Mouse (Mus musculus): Measurements from ENCODE around the gene Gm8122. TPM values are rescaled to one million over a fixed set of nuclear protein-coding genes. Genes with fewer than 3 reads are reported as not detected.
"Not testable (repeated sequence)": the region's sequence is repeated elsewhere in the genome, so short reads cannot be mapped to it uniquely, and the experiment has no call there.

Gene Gm8122
- total RNA-seq (2022) = not detected

- not testable (repeated sequence) for DNase-seq (ENCODE audit: low spot score in 2 of 2)
Observed at GRCm38 (mm10) chr14:43235204-43235603, at the start of gene Gm8122. Gm8122 (minus strand) TSS chr14:43235304.

- DNase-seq (ENCODE audit: low spot score in 2 of 2) = peak in 1 of 2 experiments; percentile 18
Observed at GRCm38 (mm10) chr14:43278681-43279080, 43.6 kb upstream of the Gm8122 start.

GRCm38 (mm10) chr14:43278146-43278545, 43.0 kb upstream of the Gm8122 start:
- peak in 1 of 2 experiments; percentile 24 for DNase-seq (ENCODE audit: low spot score in 2 of 2)

- peak in 1 of 2 experiments; percentile 9 for DNase-seq (ENCODE audit: low spot score in 2 of 2)
Observed at GRCm38 (mm10) chr14:43277468-43277867, 42.4 kb upstream of the Gm8122 start.

GRCm38 (mm10) chr14:43275752-43276151, 40.6 kb upstream of the Gm8122 start:
- not testable (repeated sequence) for DNase-seq (ENCODE audit: low spot score in 2 of 2)

- DNase-seq (ENCODE audit: low spot score in 2 of 2) = peak in 1 of 2 experiments; percentile 39
Observed at GRCm38 (mm10) chr14:43274986-43275511, 39.9 kb upstream of the Gm8122 start, which contains the start of gene Gm9732. Gm9732 (plus strand) TSS chr14:43275036.

- DNase-seq (ENCODE audit: low spot score in 2 of 2) = not testable (repeated sequence)
Observed at GRCm38 (mm10) chr14:43273161-43273560, 38.1 kb upstream of the Gm8122 start.

GRCm38 (mm10) chr14:43269211-43269610, 34.1 kb upstream of the Gm8122 start:
- DNase-seq (ENCODE audit: low spot score in 2 of 2) = not testable (repeated sequence)

- DNase-seq (ENCODE audit: low spot score in 2 of 2) = not testable (repeated sequence)
Observed at GRCm38 (mm10) chr14:43268521-43269084, 33.5 kb upstream of the Gm8122 start.

- DNase-seq (ENCODE audit: low spot score in 2 of 2) = not testable (repeated sequence)
Observed at GRCm38 (mm10) chr14:43263421-43263820, 28.3 kb upstream of the Gm8122 start.

- DNase-seq (ENCODE audit: low spot score in 2 of 2) = not testable (repeated sequence)
Observed at GRCm38 (mm10) chr14:43258349-43258748, 23.2 kb upstream of the Gm8122 start, which contains the start of gene Gm8126. Gm8126 (plus strand) TSS chr14:43258649.

GRCm38 (mm10) chr14:43256511-43256910, 21.4 kb upstream of the Gm8122 start:
- DNase-seq (ENCODE audit: low spot score in 2 of 2) = not testable (repeated sequence)

GRCm38 (mm10) chr14:43250549-43251253, 15.6 kb upstream of the Gm8122 start:
- DNase-seq (ENCODE audit: low spot score in 2 of 2) = not testable (repeated sequence)

GRCm38 (mm10) chr14:43249611-43250170, 14.6 kb upstream of the Gm8122 start:
- DNase-seq (ENCODE audit: low spot score in 2 of 2) = not testable (repeated sequence)

GRCm38 (mm10) chr14:43237769-43238168, 2.7 kb upstream of the Gm8122 start:
- DNase-seq (ENCODE audit: low spot score in 2 of 2) = not testable (repeated sequence)

Other genes starting within 250 kb of the Gm8122 start
- gene Gm8082, start 241.7 kb downstream of the Gm8122 start, total RNA-seq (2022) = not detected
- not detected for gene Gm10376, start 219.7 kb downstream of the Gm8122 start, total RNA-seq (2022)
- gene Gm8094, start 158.7 kb downstream of the Gm8122 start, total RNA-seq (2022) = not detected
- gene Gm8104, start 134.7 kb downstream of the Gm8122 start, total RNA-seq (2022) = not detected
- not detected for gene Gm7233, start 55.4 kb downstream of the Gm8122 start, total RNA-seq (2022)
- not detected for gene Gm8126, start 23.3 kb upstream of the Gm8122 start, total RNA-seq (2022)
- gene Gm9732, start 39.7 kb upstream of the Gm8122 start, total RNA-seq (2022) = not detected
- not detected for gene Gm8127, start 58.5 kb upstream of the Gm8122 start, total RNA-seq (2022)
- gene 1700001F09Rik, start 112.5 kb upstream of the Gm8122 start, total RNA-seq (2022) = not detected
- gene Gm8138, start 181.0 kb upstream of the Gm8122 start, total RNA-seq (2022) = not detected

Data from gastrocnemius, adult 8-10 months (tissue).